Mouse (Mus musculus): Measurements from ENCODE around the gene Foxred1.

Foxred1 gene

GRCm38 (mm10) chr9:35210542-35211474 lies at the start of gene Foxred1:
Gene Foxred1, minus strand, starts transcription at chr9:35211055.
- H3K4me1 ChIP-seq (replicated peaks; ENCODE audit: low read depth, low read length): peaks cover 25% of the 10 kb centered on the region
- peaks cover 81% of the 10 kb centered on the region for H3K36me3 ChIP-seq (ENCODE audit: insufficient read depth, low read length)
- TF ChIP-seq POU5F1 (IDR thresholded peaks at IDR 0.05; ENCODE audit: borderline replicate concordance, low read length): no peak
- TF ChIP-seq CTCF (conservative IDR thresholded peaks at IDR 0.05; ENCODE audit: low read length): no peak
- no peak for TF ChIP-seq NANOG (IDR thresholded peaks at IDR 0.05; ENCODE audit: borderline replicate concordance, low read length)
- H3K27me3 ChIP-seq (ENCODE audit: insufficient read depth, low read length): no peaks in the 10 kb centered on the region
- H3K4me3 ChIP-seq (replicated peaks; ENCODE audit: low read length): peak within 1 kb of the TSS; percentile 99
- no peaks in the 10 kb centered on the region for H3K9me3 ChIP-seq (ENCODE audit: low read length)

DNA sequence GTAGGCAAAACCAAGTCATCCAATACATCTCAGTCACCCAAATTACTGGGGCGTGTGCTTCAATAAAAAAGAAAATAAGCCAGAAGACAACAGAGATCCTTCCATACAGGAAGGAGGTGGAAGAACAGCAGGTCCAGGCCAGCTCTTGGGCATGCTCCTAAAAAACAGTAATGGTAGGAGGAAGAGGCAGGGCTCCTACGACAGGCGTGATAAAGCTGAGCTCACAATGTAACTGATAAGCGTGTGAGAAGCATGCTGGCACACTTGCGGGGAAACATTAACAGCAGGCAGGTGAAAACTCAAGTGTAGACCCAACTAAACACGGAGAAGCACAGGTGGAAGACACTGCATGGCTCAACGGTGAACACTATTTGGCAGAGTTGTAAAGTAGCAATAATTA lies 46.5 kb upstream of the Foxred1 start:
- H3K27me3 ChIP-seq (ENCODE audit: insufficient read depth, low read length): no peaks in the 10 kb centered on the region
- H3K9me3 ChIP-seq (ENCODE audit: low read length): no peaks in the 10 kb centered on the region
- TF ChIP-seq CTCF (conservative IDR thresholded peaks at IDR 0.05; ENCODE audit: low read length) (no peak), NANOG (IDR thresholded peaks at IDR 0.05; ENCODE audit: borderline replicate concordance, low read length) (no peak), POU5F1 (IDR thresholded peaks at IDR 0.05; ENCODE audit: borderline replicate concordance, low read length) (no peak)
- no peaks in the 10 kb centered on the region for H3K36me3 ChIP-seq (ENCODE audit: insufficient read depth, low read length)
- H3K4me3 ChIP-seq (replicated peaks; ENCODE audit: low read length): no peak overlapping the region
- H3K4me1 ChIP-seq (replicated peaks; ENCODE audit: low read depth, low read length): peaks cover 10% of the 10 kb centered on the region

- Histone ChIP-seq H3K4me3 (replicated peaks; ENCODE audit: low read length) (no peak overlapping the region), H3K36me3 (ENCODE audit: insufficient read depth, low read length) (0 out of 2 replicates have a peak, but pooled peaks cover 3% of the 10 kb centered on the region), H3K27me3 (ENCODE audit: insufficient read depth, low read length) (no peaks in the 10 kb centered on the region), H3K4me1 (replicated peaks; ENCODE audit: low read depth, low read length) (no peaks in the 10 kb centered on the region), H3K9me3 (ENCODE audit: low read length) (no peaks in the 10 kb centered on the region)
- TF ChIP-seq POU5F1 (IDR thresholded peaks at IDR 0.05; ENCODE audit: borderline replicate concordance, low read length) (no peak), NANOG (IDR thresholded peaks at IDR 0.05; ENCODE audit: borderline replicate concordance, low read length) (no peak), CTCF (conservative IDR thresholded peaks at IDR 0.05; ENCODE audit: low read length) (no peak)
These were observed 38.6 kb upstream of the Foxred1 start for GRCm38 (mm10) chr9:35249476-35249875.

- Histone ChIP-seq H3K27me3 (ENCODE audit: insufficient read depth, low read length) (no peaks in the 10 kb centered on the region), H3K4me1 (replicated peaks; ENCODE audit: low read depth, low read length) (no peaks in the 10 kb centered on the region), H3K36me3 (ENCODE audit: insufficient read depth, low read length) (0 out of 2 replicates have a peak, but pooled peaks cover 3% of the 10 kb centered on the region), H3K4me3 (replicated peaks; ENCODE audit: low read length) (no peak overlapping the region), H3K9me3 (ENCODE audit: low read length) (no peaks in the 10 kb centered on the region)
- no peak for TF ChIP-seq NANOG (IDR thresholded peaks at IDR 0.05; ENCODE audit: borderline replicate concordance, low read length)
- no peak for TF ChIP-seq CTCF (conservative IDR thresholded peaks at IDR 0.05; ENCODE audit: low read length)
- no peak for TF ChIP-seq POU5F1 (IDR thresholded peaks at IDR 0.05; ENCODE audit: borderline replicate concordance, low read length)
These were observed 36.5 kb upstream of the Foxred1 start for GRCm38 (mm10) chr9:35247405-35247804.

DNA sequence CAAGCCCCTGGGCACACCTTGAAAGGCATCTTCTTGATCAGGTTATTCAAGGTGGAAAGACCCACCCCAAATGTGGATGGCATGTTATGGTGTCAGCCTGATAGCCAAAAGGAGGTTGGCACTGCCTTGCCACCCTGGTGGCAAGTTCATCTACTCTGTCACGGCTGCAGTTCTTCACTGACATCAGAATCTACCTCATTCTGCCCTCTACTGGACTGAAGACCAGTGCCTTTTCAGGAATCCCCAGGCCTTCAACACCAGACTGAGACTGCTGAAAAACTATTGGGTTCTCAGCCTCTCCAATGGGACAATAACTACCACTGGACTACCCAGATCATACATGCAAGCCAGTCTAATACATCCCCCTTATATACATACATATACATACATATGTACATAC lies 28.9 kb upstream of the Foxred1 start:
- Histone ChIP-seq H3K4me1 (replicated peaks; ENCODE audit: low read depth, low read length) (no peaks in the 10 kb centered on the region), H3K4me3 (replicated peaks; ENCODE audit: low read length) (no peak overlapping the region), H3K27me3 (ENCODE audit: insufficient read depth, low read length) (no peaks in the 10 kb centered on the region), H3K36me3 (ENCODE audit: insufficient read depth, low read length) (peaks cover 18% of the 10 kb centered on the region), H3K9me3 (ENCODE audit: low read length) (no peaks in the 10 kb centered on the region)
- TF ChIP-seq CTCF (conservative IDR thresholded peaks at IDR 0.05; ENCODE audit: low read length) (no peak), POU5F1 (IDR thresholded peaks at IDR 0.05; ENCODE audit: borderline replicate concordance, low read length) (no peak), NANOG (IDR thresholded peaks at IDR 0.05; ENCODE audit: borderline replicate concordance, low read length) (no peak)

- H3K4me1 ChIP-seq (replicated peaks; ENCODE audit: low read depth, low read length): no peaks in the 10 kb centered on the region
- H3K9me3 ChIP-seq (ENCODE audit: low read length): no peaks in the 10 kb centered on the region
- TF ChIP-seq POU5F1 (IDR thresholded peaks at IDR 0.05; ENCODE audit: borderline replicate concordance, low read length) (no peak), NANOG (IDR thresholded peaks at IDR 0.05; ENCODE audit: borderline replicate concordance, low read length) (no peak), CTCF (conservative IDR thresholded peaks at IDR 0.05; ENCODE audit: low read length) (no peak)
- no peak overlapping the region for H3K4me3 ChIP-seq (replicated peaks; ENCODE audit: low read length)
- no peaks in the 10 kb centered on the region for H3K27me3 ChIP-seq (ENCODE audit: insufficient read depth, low read length)
- H3K36me3 ChIP-seq (ENCODE audit: insufficient read depth, low read length): peaks cover 24% of the 10 kb centered on the region
These were observed 28.2 kb upstream of the Foxred1 start for GRCm38 (mm10) chr9:35238915-35239571.

- Histone ChIP-seq H3K36me3 (ENCODE audit: insufficient read depth, low read length) (peaks cover 29% of the 10 kb centered on the region), H3K4me3 (replicated peaks; ENCODE audit: low read length) (no peak overlapping the region), H3K27me3 (ENCODE audit: insufficient read depth, low read length) (no peaks in the 10 kb centered on the region), H3K4me1 (replicated peaks; ENCODE audit: low read depth, low read length) (no peaks in the 10 kb centered on the region), H3K9me3 (ENCODE audit: low read length) (no peaks in the 10 kb centered on the region)
- no peak for TF ChIP-seq POU5F1 (IDR thresholded peaks at IDR 0.05; ENCODE audit: borderline replicate concordance, low read length)
- no peak for TF ChIP-seq CTCF (conservative IDR thresholded peaks at IDR 0.05; ENCODE audit: low read length)
- TF ChIP-seq NANOG (IDR thresholded peaks at IDR 0.05; ENCODE audit: borderline replicate concordance, low read length): no peak
These were observed 27.5 kb upstream of the Foxred1 start for GRCm38 (mm10) chr9:35238371-35238770.

- TF ChIP-seq POU5F1 (IDR thresholded peaks at IDR 0.05; ENCODE audit: borderline replicate concordance, low read length): no peak
- TF ChIP-seq CTCF (conservative IDR thresholded peaks at IDR 0.05; ENCODE audit: low read length): no peak
- TF ChIP-seq NANOG (IDR thresholded peaks at IDR 0.05; ENCODE audit: borderline replicate concordance, low read length): no peak
- Histone ChIP-seq H3K9me3 (ENCODE audit: low read length) (no peaks in the 10 kb centered on the region), H3K27me3 (ENCODE audit: insufficient read depth, low read length) (no peaks in the 10 kb centered on the region), H3K36me3 (ENCODE audit: insufficient read depth, low read length) (peaks cover 45% of the 10 kb centered on the region), H3K4me1 (replicated peaks; ENCODE audit: low read depth, low read length) (no peaks in the 10 kb centered on the region), H3K4me3 (replicated peaks; ENCODE audit: low read length) (no peak overlapping the region)
These were observed 25.1 kb upstream of the Foxred1 start for GRCm38 (mm10) chr9:35235996-35236395.

Measured in E14TG2a.4 (cell line).